In the genomic region with DNA sequence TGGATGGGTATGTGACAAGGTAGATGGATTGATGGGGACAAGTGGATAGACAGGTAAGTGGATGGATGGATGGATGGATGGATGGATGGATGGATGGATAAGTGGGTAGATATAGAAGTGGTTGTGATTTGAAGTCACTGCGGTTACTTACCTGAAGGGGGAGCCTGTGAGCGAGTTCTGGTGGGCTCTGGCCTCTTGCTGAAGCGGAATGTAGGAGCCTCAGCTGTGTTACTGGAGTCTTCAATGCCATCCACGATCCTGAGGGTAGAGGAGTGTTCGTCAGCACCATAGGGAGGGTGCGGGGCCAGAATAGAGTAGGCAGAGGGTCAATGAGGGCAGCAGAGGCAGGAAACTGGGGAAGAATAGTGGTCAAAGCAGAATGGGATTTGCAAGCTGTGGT, we compare ENCODE assay signal across 9 mouse cellular contexts. TPM values are rescaled to one million over a fixed set of nuclear protein-coding genes. Genes with fewer than 3 reads are reported as not detected.
DNase-seq lines count a peak whose midpoint lies in the region; ATAC-seq lines count a peak whose summit lies in the region.
"Had no signal": no experiment of that assay in that cellular context is flagged by ENCODE, and none has a peak within 500 bp of the region (broad histone marks: within the 10 kb centered on the region; RNA-seq: fewer than 3 reads in every experiment).

No protein-coding gene starts in this region.

- peak; percentile 31; the same call in 1 of the 2 replicates for ATAC-seq in frontal cortex, adult (ENCODE audit: low TSS enrichment)
- ATAC-seq in inflammation-experienced regulatory T-cells, adult 6 months, result peak; percentile 56
- ATAC-seq: Patski had no signal

- no peak for DNase-seq in frontal cortex, postnatal 10 days (ENCODE audit: low spot score in 2 of 2)
- peak; percentile 49 for DNase-seq in right cerebral cortex, adult 18-20 months
- DNase-seq in right cerebral cortex, postnatal 36 days (ENCODE audit: low spot score in 2 of 2), result no peak
- peak; percentile 71 for DNase-seq in embryo, embryonic 10 days (ENCODE audit: low spot score)
- DNase-seq in neural tube, embryonic 10.5 days (ENCODE audit: extremely low spot score, low spot score), result peak; percentile 50
- DNase-seq in yolk sac, embryonic 10.5 days (ENCODE audit: low spot score), result no peak

RNA-seq across cellular contexts. Expression of gene Rab5c, which starts 7.1 kb away (rescaled TPM):
- polyA plus RNA-seq in inflammation-experienced regulatory T-cells, adult 6 months (2017; shearing (Covaris generic)), result 10 to 100 TPM; 24.7 to 54.7 (median 48.7) TPM

RNA-seq across cellular contexts. Expression of gene Kcnh4, which starts 14.7 kb away (rescaled TPM):
- polyA plus RNA-seq in inflammation-experienced regulatory T-cells, adult 6 months (2017; shearing (Covaris generic)), result under 1 TPM in 1 of 3 experiments, not detected in 2; 0.47 TPM

RNA-seq across cellular contexts. Expression of gene Hcrt, which starts 17.6 kb away (rescaled TPM):
- not detected for polyA plus RNA-seq in inflammation-experienced regulatory T-cells, adult 6 months (2017; shearing (Covaris generic))
- polyA plus RNA-seq: Patski had no signal

RNA-seq across cellular contexts. Expression of gene Ghdc, which starts 25.7 kb away (rescaled TPM):
- 1 to 10 TPM; 1.7 to 2.6 (median 2.1) TPM for polyA plus RNA-seq in inflammation-experienced regulatory T-cells, adult 6 months (2017; shearing (Covaris generic))

RNA-seq across cellular contexts. Expression of gene Hspb9, which starts 31.4 kb away (rescaled TPM):
- 1 to 10 TPM in 1 of 3 experiments, not detected in 2; 1.1 TPM for polyA plus RNA-seq in inflammation-experienced regulatory T-cells, adult 6 months (2017; shearing (Covaris generic))

Comparison
In these comparisons a context has a peak if more than half of its experiments do, and no peak if none do; other contexts are left out.
1. DNase-seq: peak in right cerebral cortex, adult 18-20 months (single experiment), embryo, embryonic 10 days (single experiment) and neural tube, embryonic 10.5 days (single experiment); none in frontal cortex, postnatal 10 days (0 of 2), right cerebral cortex, postnatal 36 days (0 of 2) and yolk sac, embryonic 10.5 days (single experiment).